Mouse (Mus musculus): ENCODE results near the gene Nrarp.

Gene Nrarp

DNA sequence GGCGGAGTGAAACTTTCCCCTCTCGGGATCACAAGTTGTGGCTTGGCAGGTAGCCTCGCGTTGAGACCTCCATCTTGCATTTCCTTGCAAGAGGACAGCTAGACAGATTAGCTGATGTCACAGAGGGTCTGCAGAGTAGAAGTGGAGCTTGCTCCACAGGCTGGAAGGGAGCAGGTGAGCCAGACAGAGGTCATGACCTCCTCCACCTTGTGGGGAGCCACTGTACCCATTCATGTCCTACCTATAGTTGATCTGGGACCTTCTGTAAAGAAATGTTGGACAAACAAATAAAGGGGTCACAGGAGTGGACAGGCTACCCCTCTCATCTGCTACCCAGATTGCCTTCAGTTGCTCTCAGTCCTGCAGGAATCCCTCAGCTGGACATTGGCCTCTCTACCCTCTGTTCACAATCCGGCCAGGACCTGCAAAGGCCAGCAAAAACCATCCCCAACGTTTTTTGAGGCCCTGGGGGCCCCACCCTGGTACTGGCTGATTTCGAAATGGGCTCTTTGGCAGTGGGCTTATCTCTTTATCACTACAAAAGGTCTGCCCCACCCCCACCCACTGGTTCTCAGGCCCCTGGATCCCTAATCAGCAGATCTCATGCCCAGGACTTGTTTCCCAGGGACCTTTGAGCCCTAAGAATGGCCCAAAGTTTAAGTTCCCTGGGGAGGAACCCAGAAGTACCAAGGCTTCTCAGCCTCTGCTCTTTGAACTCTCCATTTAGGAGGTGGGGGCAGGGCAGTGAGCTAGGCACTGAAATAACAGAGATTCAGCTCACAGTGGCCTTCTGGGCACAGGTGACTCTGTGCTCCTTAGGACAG, 5.5 kb upstream of the Nrarp start:
- DNase-seq (ENCODE audit: low spot score in 2 of 2), result no peak

DNA sequence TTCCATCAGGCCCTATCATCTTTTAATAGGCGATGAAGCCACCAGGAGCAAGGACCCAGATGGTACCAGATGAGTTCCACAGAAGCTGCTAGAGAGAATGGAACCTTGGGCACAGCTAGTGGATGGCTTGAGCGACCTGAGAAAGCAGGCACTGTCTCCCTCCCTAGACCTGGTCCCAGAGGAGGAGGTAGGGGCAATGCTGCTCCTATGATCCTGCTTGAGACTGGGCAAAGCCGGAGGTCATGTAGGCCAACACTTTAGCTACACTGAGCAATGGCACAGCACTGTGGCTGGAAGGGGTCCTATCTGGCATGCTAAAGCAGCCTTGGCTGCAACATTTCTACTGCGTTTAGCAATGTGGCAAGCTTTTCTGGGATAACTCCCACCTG, 4.9 kb upstream of the Nrarp start:
- no peak for DNase-seq (ENCODE audit: low spot score in 2 of 2)

DNA sequence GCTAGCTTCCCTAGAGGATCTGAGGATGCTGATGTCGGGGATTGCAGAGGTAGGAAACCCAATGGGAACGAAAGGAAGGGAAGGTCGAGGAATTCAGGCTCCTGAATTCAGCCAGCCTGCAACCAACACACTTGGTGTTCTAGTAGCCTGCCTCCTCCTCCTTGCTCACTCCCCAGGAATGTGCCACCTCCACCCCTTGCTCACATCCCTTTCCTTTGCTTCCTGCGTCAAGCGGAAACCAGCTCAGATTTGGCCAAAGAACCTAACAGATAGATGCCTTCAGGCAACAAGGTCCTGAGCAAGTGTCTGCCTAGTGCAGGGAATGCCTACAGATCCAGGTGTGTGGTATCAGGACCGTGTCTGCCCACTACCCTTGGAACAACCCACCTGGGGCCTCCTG, 4.0 kb upstream of the Nrarp start:
- DNase-seq (ENCODE audit: low spot score in 2 of 2), result no peak

DNA sequence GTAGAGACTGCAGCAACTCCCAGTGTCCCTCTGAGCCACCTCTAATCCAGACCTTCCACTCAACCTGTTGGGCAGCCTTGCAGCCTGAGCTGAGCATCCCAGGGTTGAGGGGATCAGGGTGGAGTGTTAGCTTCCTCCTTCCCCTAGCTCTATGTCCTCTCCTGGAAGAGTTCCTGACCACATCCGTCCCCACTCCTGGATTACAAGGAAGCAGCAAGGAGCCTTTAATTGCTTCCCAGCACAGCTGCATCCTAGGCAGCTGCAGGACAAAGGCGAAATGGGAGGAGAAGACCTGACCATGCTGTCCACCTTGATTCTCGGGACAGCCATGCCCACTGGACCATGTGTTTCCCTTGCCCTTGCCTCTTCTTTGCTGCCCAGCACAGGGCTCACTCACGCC, 3.5 kb upstream of the Nrarp start:
- no peak for DNase-seq (ENCODE audit: low spot score in 2 of 2)

DNA sequence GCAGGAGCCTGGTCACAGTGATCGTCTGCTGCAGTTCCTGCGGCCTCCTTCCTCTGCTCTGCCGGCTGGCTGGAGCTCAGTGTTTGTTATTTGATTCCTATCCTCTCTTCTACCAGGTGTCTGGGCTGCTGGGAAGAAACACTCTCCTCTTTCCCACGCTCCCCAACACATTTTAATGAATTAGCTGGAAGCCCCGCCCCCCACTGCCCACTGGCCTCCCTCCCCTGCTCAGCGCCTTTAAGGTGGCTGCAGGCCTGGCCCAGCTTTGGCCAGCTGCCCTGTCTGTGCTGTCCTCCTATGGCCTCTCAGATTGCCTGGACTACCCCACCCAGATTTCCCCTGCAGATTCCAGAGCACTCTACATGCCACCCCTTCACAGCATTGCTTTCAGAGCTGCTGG, 2.9 kb upstream of the Nrarp start:
- peak in 1 of 2 experiments; percentile 46 for DNase-seq (ENCODE audit: low spot score in 2 of 2)

DNA sequence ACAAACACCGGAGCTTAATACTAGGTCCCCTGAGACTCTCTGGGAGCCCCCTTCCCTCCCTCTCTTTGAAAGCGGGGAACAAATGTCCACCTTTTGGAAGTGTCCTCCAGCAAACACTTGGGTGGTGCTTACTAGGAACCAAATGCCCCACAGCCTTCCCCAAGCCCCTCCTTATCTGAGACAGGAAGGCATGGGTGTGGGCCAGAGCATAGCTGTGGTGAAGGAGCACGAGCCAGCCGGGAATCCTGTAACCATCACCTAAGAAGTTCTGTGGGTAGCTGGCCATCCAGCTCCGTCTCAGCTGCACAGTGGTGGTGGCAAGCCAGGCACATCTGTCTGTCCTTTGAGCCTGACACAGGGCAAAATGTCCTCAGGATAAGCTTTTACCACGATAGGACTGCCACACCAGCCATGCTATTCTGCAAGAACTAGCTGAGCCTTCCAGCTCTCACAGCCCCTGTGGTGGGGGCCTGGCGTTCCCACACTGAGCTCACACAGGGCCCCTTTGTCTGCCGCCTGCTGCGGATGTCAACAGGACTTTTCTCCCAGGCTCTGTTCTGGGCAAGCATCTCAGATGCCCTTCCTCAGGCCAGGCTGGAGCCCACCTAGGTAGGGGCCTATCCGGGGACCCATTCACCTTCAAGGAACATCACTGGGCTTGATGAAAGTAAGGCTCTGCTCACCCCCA, 2.1 kb upstream of the Nrarp start:
- DNase-seq (ENCODE audit: low spot score in 2 of 2), result no peak

DNA sequence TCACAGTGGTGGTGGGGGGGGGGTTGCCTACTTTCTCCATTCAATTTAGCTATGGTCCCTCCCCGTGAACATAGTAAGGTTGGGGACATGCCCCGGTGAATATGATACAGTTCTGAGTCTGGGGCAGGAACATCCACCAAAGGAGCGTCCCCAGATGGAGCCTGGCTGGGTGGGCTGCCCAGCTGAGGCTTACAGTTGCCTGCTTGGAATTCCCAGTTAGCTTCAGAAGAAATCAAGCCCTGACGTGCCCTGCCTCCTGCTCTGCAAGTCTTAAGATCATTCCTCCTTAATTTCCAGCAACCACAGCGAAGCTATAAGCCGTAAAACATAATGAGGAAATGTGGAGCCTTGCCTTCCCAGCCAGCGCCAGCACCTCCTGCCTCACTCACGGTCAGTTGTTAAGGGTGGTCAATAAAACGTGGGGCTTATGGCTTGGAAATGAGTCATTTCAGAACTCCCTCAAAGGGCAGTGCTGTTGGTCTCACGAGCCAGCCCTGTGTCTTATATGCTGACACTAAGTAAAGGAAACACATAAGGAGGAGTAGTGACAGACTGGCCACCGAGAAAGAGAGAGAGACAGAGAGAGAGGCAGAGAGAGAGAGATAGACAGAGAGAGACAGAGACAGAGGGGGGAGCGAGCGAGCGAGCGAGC, 866 bp upstream of the Nrarp start:
- no peak for DNase-seq (ENCODE audit: low spot score in 2 of 2)

DNA sequence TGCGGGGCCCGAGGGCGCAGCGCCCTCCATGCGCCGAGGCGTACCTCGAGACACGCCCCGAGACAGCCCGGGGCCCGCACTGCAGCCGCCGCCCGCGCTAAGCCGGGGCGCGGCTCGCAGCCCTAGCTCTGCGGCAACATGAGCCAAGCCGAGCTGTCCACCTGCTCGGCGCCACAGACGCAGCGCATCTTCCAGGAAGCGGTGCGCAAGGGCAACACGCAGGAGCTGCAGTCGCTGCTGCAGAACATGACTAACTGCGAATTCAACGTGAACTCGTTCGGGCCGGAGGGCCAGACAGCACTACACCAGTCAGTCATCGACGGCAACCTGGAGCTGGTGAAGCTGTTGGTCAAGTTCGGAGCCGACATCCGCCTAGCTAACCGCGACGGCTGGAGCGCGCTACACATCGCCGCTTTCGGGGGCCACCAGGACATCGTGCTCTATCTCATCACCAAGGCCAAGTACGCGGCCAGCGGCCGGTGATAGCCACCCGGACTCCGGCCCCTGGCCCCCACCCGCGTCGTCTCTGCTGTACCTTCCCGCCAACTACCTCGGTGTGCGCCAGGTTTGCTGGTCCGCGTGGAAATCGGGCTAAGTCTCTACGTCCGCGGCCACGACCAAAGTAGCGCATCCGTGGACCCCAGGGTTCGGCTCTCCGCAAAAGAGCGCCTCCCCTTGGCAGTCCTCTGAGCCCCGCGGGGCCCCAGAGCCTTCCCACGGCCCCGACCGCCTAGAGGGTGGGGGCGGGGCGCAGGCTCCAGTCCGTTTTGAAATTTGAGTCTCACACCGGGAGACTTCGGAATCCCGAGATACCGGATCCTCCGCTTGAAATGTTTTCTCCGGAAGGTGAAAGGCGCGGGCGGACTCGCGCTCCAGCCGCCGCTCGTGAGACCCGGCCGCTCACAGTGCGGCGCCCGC, 674 bp downstream of the Nrarp start:
- DNase-seq (ENCODE audit: low spot score in 2 of 2), result peak; percentile 31 to 52

DNA sequence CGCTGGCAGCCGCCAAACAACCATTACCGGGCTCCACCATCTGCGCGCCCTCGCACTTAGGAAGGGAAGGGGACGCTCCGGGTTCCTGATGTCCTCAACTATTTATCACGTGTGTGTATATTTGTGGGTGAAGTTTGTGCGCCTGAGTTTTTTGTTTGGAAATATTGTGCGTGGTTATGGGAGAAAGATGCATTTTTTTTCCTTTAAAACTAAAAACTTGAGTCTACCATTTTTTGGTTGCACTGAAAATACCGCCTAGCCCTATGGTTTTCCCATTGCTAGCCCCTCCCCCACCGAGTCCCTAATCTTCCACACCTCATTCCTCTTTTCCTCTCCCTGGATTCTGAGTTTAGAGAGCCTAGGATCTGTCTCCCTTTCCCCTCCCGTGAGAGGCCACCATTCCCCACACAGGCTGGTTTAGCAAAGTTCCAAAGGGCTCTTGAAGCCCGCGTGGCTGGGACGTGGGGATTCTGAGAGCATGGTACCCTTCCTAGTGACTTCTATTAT, 1.4 kb downstream of the Nrarp start:
- DNase-seq (ENCODE audit: low spot score in 2 of 2), result no peak

DNA sequence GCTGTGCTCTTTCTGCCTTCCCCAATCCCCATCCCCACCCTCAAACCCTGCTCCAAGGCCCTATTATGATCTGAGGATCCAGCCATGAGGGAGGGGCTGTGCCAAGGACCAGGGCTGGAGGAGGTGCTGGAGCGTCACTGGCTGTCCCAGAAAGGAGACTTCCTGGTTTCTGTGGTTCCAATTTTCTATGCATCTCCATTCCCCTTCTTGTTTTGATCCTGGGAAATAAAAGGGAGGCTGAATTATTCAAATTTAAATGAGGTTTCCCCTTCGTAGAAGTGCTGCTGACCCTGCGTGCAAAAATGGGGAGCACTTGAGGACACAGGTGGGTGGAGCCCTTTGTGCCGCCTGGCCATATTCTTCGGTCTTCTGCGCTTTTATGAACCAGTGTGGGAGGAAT, 2.1 kb downstream of the Nrarp start:
- DNase-seq (ENCODE audit: low spot score in 2 of 2), result no peak

DNA sequence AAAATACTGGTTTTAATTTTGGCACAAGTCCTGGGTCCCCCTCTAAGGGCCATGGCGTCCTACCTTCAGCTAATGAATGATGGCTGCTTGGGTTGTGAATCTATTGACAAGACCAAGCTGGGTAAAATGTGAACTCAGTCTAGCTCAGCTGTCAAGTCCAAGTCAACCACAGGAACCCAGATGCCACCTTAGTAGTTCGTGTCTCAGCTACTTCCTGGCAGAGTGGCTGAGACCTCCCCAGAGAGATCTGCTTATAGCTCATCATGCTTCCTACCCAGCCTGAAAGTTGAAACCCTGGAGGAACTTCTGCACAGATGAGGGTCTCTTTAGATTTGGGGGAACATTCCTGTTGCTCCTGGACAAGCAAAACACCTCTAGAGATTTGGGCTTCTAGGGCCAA, 2.8 kb downstream of the Nrarp start:
- no peak for DNase-seq (ENCODE audit: low spot score in 2 of 2)

DNA sequence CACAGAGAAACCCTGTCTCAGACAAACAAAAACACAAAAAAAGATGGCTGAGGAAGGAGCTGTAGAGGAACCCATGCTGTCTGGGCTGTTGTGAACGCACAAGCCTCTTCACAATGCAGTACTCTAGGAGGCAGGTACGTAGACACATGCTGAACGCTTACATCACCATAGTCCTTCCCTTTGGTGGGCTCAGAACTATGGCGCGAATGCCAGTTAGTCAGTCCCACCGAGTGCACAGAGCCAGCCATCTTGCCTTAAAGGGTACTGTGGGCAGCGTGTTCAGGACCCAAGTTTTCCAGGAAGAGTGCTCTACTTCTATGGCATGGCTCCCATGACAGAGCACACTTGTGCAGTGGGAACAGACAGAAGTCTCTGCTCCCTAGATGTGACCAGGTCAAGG, 3.9 kb downstream of the Nrarp start:
- DNase-seq (ENCODE audit: low spot score in 2 of 2), result no peak

DNA sequence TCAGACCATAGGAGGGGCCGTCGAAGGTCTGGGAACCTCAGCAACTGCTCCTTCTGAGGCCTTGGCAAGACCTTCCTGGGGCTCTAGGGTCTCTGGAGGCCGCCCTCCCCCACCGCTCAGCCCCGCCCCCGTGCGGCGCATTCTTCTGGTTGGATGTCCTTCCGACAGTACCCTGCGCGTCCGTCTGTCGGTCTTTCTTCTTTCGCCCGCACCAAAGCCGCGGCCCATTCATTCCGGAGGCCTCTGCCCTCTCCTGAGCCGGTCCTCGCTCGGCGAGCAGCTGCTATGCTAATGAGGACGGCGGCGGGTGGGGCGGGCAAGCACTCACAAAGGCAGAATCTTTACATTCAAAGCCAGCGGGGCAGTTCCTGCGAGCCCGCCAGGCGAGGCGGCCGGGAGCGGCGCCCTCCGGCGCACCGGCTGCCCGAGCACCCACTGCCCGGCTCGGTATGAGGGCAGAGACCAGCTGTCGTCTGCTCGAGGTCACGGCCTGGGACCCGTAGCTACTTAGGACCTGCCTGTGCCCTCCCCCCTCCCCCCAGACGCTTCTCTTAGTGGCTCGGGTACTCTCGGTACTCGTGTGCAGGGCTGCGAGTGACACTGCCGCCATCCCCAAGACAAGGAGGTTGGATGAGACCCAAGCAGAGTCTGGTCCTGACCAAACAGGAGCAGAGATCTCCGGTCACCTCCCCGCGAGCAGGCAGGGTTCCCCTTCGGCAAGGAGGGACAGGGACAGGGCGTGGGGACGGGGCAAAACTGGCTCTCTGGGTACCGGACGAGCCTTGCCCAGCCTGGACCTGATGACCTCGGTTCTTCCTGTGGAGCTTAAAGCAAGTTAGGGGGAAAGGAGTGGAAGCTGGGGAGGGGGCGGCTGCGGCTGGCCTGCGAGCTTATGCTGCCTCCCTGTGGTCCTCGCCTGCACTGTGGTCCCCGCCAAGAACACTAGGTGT, 5.3 kb downstream of the Nrarp start:
- DNase-seq (ENCODE audit: low spot score in 2 of 2), result peak in 1 of 2 experiments; percentile 45

DNA sequence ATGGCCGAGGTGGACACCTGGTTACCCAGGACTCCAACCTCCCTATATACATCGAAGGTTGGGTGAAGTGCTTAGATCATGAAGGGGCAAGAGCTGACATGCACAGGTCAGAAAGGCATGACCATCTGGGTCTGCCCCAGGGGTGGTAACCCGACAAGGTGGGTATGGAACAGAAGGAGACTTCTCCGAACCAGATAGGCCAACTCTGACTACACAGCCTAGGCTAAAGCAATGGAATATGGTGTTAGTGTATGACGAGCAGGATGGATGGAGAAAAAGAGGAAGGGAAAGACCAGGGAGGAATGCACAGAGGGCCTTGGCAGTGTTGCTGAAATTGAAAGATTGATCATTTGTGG, 6.0 kb downstream of the Nrarp start:
- DNase-seq (ENCODE audit: low spot score in 2 of 2), result no peak

DNA sequence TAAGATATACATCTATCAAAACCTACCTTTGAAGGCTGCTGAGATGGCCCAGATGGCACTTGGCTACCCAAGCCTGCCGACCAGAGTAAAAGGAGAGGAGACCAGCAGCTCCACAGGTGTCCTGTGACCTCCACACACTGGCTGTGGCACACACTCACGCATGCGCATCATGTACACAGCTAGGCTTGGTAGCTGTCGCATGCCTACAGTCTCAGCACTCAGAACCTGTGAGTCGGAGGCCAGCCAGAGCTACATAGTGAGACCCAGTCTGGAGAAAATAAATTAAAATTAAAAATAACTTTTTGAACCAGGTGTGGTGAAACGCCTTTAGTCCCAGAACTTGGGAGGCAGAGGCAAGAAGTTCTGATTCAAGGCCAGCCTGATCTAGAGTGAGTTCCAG, 7.3 kb downstream of the Nrarp start:
- no peak for DNase-seq (ENCODE audit: low spot score in 2 of 2)

DNA sequence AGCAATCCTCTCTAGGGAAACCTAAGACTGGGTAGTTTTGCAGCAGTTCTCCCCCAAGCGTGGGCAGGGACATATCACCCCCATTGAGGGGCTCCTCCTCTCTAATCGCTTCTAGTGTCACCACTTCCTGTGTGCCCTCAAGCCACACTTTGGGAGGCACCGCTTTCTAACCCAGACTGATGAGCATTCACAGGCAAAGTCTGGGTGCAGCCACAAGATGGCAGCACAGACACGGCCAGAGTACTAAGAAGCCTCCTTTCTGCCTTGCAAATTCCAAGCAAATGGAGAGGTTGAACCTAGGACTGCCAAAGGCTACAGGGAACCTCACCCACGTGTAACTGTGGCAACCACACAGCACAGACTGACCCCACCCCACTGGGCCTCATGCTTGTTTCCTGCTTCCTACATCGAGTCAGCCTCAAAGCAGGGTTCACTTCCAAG, 12.8 kb downstream of the Nrarp start:
- peak; percentile 87 for DNase-seq (ENCODE audit: low spot score in 2 of 2)

DNA sequence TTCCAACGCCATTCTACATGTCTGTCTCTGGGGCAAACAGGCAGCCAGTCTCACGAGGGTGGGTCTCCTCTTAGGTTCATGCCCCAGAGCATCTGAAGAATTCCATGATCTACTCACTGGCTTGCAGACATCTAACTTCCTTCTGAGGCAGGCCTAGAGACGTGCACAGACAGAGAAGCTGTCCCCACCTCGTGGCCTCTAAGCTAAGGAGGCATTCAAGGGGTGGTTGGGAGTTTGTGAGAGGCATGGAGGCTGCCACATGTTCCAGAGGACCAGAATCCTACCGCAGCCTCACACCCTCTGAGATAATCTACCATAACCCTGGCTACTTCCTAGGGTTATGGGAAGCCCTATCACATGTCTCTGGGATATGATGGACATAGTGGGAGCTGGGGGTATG, 13.4 kb downstream of the Nrarp start:
- no peak for DNase-seq (ENCODE audit: low spot score in 2 of 2)

DNA sequence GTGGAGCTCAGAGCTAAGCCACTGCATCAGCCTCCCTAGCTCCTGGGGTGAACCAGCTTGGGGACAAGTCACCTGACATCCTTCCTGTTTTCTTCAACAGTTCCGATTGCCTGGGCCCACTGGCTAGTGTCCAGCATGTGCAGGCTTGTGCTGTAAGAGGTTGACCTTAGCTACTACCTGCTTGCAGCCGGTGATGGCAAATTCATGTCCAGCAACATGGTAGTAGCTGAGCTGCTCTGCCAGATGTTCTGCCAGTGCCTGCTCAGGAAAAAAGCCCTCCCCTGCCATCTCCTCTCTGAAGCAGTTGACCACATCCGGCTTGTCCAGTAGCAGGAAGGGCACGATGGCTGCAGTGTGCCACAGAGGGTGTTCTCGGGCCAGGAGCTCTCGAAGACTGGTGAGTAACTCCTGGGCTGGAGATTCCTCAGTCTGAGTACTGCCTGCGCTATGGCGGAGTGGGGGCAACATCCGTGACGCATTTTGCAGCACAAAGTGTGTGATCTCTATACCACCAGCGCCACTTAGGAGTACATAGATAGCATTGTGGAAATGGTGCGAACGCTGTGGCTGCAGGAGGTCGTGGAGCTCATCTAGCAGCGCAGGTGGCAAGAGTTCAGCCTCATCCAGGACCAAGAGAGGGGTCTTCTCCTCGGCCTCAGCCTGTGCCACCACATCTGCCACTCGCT, 14.1 kb downstream of the Nrarp start:
- no peak for DNase-seq (ENCODE audit: low spot score in 2 of 2)

DNA sequence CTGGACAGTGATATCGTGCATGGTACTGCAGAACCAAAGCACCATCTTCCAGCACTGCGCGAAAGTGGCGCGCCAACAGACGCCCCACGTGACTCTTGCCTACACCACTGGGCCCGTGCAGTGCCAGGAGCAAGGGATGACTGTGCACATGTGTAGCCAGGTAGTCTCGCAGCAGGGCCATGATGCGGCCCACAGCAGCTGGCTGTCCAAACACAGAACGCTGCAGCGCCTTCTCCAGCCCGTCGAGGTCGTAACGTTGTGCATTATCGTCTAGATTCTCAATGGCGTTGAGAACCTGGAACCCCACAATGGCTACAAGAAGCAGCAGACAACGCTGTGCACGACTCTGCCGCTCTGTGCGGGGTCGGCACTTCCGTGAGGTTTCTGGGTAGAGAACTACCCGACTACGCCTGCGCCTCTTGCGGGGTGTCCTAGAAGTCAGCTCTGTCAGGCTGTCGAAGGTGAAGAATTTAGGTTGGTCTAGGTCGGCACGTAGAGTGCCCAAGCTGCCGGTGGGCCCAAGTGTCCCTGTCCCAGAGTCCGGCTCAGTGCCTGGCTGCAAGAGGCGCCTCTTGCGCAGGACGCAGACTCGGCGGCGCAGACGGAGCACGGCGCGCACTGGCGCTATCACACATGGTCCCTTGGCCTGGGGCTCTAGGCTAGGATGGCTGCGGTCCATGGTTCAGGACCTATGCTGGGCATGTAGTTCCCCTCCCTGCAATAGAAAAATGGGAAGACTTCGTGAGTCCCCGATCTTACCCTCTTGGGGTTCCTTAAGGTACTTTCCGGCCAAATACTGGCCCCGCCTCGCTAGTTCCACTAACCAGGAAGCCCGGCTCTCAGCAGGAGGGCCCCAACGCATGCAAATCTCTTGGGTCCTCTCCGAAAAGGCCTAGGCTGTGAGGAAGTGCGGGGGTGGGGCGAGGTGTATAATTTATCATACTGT, 14.9 kb downstream of the Nrarp start:
- DNase-seq (ENCODE audit: low spot score in 2 of 2), result no peak

Data from right cerebral cortex, adult 2 months (tissue).